Mouse (Mus musculus) erythroblast, embryonic 14.5 days (primary cell): ENCODE measurements around the gene Mmd. TPM values are rescaled to one million over a fixed set of nuclear protein-coding genes. Genes with fewer than 3 reads are reported as not detected.

Experiments used
- H3K27me3 ChIP-seq: 2 replicates; pipeline ENCODE4 v1.6.1; 2012; ENCODE audit warnings: inconsistent platforms; ENCODE audit not compliant: control insufficient read depth
- H3K36me3 ChIP-seq: 2 replicates; pipeline ENCODE4 v1.6.1; 2012; ENCODE audit warnings: mild to moderate bottlenecking, inconsistent platforms; ENCODE audit not compliant: control insufficient read depth
- H3K4me1 ChIP-seq: 2 replicates; pipeline ENCODE4 v1.6.1; 2012; ENCODE audit warnings: inconsistent platforms; ENCODE audit not compliant: control insufficient read depth
- H3K4me3 ChIP-seq: replicated peaks from 2 replicates; pipeline ENCODE3; 2012; ENCODE audit warnings: moderate library complexity, mild to moderate bottlenecking, inconsistent platforms
- H3K9me3 ChIP-seq: 2 replicates; pipeline ENCODE4 v1.6.1; 2012; ENCODE audit warnings: low read length, inconsistent platforms, mixed read lengths; ENCODE audit not compliant: control insufficient read depth
- GATA1 ChIP-seq: IDR thresholded peaks from 2 replicates; pipeline ENCODE4 v1.6.1; 2012; ENCODE audit warnings: low read length, inconsistent platforms, mixed read lengths
- TAL1 ChIP-seq: IDR thresholded peaks from 3 replicates; pipeline ENCODE4 v1.6.1; 2012; ENCODE audit warnings: low read length, inconsistent platforms, mixed read lengths
- polyA plus RNA-seq: library from polyadenylated mRNA; stranded (reverse); fragments of >175 nt; gene quantifications from 2 replicates; pipeline ENCODE4 v1.2.3, GENCODE M21; 2012

The Mmd gene
- polyA plus RNA-seq, 1 experiment, result 0.04 TPM

GRCm38 (mm10) chr11:90255687-90256086 is 6.4 kb downstream of the Mmd start:
- H3K9me3 ChIP-seq, result no peaks in the 10 kb centered on the region
- H3K27me3 ChIP-seq, result no peaks in the 10 kb centered on the region
- no peak overlapping the region for H3K4me3 ChIP-seq
- TF ChIP-seq TAL1 (no peak), GATA1 (no peak)
- H3K4me1 ChIP-seq, result peaks cover 1% of the 10 kb centered on the region; the same call in 1 of the 2 replicates
- no peaks in the 10 kb centered on the region for H3K36me3 ChIP-seq

DNA sequence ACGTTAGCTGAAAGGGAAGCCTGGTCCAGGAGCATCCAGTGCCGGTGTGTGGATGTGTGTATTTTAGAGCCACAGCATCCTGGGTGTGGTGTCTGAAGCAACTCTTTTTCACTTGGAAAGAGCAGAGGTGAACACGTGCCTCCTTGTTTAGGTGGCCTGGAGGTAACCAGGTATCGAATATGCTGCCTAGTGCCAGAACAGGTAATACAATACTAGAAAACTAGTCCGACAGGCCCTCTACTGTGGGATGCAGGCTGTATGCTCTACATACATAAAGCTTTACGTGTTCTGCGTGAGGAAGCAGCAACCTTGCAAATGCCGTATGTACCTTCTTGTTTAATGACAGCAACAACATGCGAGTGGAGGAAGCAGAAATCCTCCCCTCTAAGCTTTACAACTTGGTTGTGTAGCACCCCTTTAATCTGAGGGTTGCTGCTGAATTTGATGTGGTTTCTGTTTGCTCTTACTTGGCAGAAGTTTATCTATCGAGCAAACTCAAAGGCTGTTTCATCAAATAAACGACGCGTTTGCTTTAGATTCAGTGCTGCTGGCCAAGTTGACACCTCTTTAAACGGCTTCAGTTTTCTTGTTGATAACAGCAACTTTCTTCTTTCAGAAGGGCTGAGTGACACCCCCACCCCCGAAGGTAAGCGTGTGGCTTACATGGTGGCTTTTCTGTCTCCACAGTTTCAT is 7.7 kb downstream of the Mmd start:
- TF ChIP-seq TAL1 (no peak), GATA1 (no peak)
- H3K36me3 ChIP-seq, result peaks cover 7% of the 10 kb centered on the region; the same call in 1 of the 2 replicates

DNA sequence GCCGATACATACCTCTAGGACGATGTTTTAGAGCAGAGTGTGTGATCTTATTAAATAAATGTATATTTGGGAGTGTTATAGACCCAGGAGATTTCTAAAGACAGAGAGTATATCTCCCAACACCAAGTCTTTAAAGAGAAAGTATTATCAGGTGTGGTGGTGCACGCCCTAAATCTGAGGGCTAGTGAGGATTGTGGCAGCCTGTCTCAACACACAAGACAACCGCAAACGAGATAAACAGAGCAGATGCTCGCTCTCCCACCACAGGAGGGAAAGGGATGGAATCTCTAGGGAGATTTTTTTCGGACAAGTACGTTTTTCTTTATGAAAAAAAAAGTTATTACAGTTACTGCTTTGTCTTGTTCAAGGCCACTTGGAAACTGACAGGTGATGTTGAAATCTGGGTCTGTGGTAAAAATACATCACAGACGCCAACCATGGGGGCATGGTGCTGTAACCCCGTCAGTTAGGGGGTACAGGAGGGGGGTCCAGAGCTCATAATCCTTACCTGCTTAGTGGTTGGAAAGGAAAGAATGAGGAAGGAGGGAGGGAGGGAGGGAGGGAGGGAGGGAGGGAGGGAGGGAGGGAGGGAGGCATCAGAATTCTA is 9.2 kb downstream of the Mmd start:
- Histone ChIP-seq H3K4me1 (0 out of 2 replicates have a peak, but pooled peaks cover 1% of the 10 kb centered on the region), H3K9me3 (no peaks in the 10 kb centered on the region), H3K36me3 (peaks cover 16% of the 10 kb centered on the region), H3K4me3 (no peak overlapping the region), H3K27me3 (no peaks in the 10 kb centered on the region)
- TF ChIP-seq GATA1 (no peak), TAL1 (no peak)

More for the DNA sequence above, 7.7 kb downstream of the Mmd start:
- Histone ChIP-seq H3K27me3 (no peaks in the 10 kb centered on the region), H3K4me3 (no peak overlapping the region), H3K4me1 (peaks cover 1% of the 10 kb centered on the region; the same call in 1 of the 2 replicates), H3K9me3 (no peaks in the 10 kb centered on the region)

- 0 out of 2 replicates have a peak, but pooled peaks cover 1% of the 10 kb centered on the region for H3K4me1 ChIP-seq
- H3K27me3 ChIP-seq, result no peaks in the 10 kb centered on the region
- TF ChIP-seq GATA1 (no peak), TAL1 (no peak)
- no peaks in the 10 kb centered on the region for H3K9me3 ChIP-seq
- H3K36me3 ChIP-seq, result peaks cover 16% of the 10 kb centered on the region
- H3K4me3 ChIP-seq, result no peak overlapping the region
Observed at GRCm38 (mm10) chr11:90259071-90259470, 9.8 kb downstream of the Mmd start.

GRCm38 (mm10) chr11:90259826-90260225 is 10.6 kb downstream of the Mmd start:
- no peaks in the 10 kb centered on the region for H3K9me3 ChIP-seq
- no peak overlapping the region for H3K4me3 ChIP-seq
- no peak for TF ChIP-seq TAL1
- H3K27me3 ChIP-seq, result no peaks in the 10 kb centered on the region
- 0 out of 2 replicates have a peak, but pooled peaks cover 1% of the 10 kb centered on the region for H3K4me1 ChIP-seq
- H3K36me3 ChIP-seq, result peaks cover 21% of the 10 kb centered on the region

DNA sequence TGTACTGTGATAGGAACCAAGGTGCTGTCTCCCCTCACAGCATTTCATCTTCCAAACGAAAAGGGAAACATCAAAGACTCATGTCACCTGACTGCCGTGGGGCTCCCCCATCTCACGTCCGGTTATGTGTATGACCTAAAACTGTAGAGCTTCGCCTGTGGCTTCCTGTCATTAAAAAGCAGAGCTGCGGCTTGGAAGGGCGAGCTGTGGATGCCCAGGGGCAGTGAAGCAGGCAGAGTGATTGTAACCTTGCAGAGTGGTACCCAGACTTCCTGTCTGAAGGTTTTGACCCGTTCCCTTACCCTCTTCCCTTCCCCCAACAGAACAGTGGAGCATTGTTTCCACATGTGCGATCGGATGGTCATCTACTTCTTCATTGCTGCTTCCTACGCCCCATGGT is 14.9 kb downstream of the Mmd start:
- no peak for TF ChIP-seq TAL1
- no peak for TF ChIP-seq GATA1
- peaks cover 21% of the 10 kb centered on the region for H3K36me3 ChIP-seq
- H3K27me3 ChIP-seq, result no peaks in the 10 kb centered on the region

GRCm38 (mm10) chr11:90265581-90265980 is 16.3 kb downstream of the Mmd start:
- TF ChIP-seq GATA1, result no peak
- TF ChIP-seq TAL1, result no peak
- Histone ChIP-seq H3K4me1 (no peaks in the 10 kb centered on the region), H3K27me3 (no peaks in the 10 kb centered on the region), H3K36me3 (peaks cover 21% of the 10 kb centered on the region), H3K9me3 (no peaks in the 10 kb centered on the region), H3K4me3 (no peak overlapping the region)

More for the DNA sequence above, 14.9 kb downstream of the Mmd start:
- H3K4me3 ChIP-seq, result no peak overlapping the region
- 0 out of 2 replicates have a peak, but pooled peaks cover 1% of the 10 kb centered on the region for H3K4me1 ChIP-seq
- no peaks in the 10 kb centered on the region for H3K9me3 ChIP-seq

GRCm38 (mm10) chr11:90268934-90269333 is 19.7 kb downstream of the Mmd start:
- peaks cover 4% of the 10 kb centered on the region; the same call in 1 of the 2 replicates for H3K36me3 ChIP-seq
- H3K27me3 ChIP-seq, result no peaks in the 10 kb centered on the region
- no peaks in the 10 kb centered on the region for H3K4me1 ChIP-seq
- H3K4me3 ChIP-seq, result no peak overlapping the region
- no peaks in the 10 kb centered on the region for H3K9me3 ChIP-seq
- TF ChIP-seq GATA1, result no peak
- TF ChIP-seq TAL1, result no peak

DNA sequence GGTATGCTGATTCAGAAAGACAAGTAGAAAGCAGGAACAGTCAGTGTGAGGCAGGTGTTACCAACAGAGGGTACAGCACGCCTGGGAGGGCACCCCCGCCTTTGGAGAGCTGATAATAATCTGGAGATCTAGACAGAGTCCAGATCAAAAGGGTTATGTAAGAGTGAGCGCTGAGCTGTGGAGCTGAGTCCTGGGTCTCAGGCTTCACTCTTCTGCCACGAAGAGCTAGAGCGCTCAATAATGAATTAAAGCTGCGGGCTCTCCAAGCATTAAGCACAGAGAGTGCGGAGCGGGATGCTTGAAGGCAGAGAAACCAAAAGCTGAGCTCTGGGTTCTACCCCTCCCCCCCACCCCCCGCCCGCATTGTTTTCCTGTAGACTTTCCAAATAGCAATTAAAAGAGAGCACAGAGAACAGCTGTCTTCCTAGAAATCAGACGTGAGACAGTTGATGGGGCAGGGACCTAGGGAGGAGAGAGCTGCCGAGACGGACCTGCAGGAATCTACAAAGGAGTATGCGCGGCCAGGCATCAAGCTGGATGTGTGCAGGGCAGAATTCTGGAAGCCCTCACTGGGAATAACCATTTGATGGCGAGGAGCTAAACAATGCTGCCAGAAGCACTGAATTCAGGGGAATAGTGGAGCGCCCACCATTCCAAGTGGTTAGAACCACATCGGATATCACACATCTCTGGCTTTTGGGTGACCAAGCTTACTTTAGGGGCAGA is 20.3 kb downstream of the Mmd start:
- Histone ChIP-seq H3K4me1 (no peaks in the 10 kb centered on the region), H3K36me3 (no peaks in the 10 kb centered on the region; the same call in 1 of the 2 replicates), H3K9me3 (no peaks in the 10 kb centered on the region), H3K4me3 (no peak overlapping the region), H3K27me3 (no peaks in the 10 kb centered on the region)
- TF ChIP-seq GATA1 (no peak), TAL1 (no peak)
